ENCODE assay signal across 8 mouse cellular contexts in genomic region chr7:19344938-19345471, GRCm38 (mm10). TPM values are rescaled to one million over a fixed set of nuclear protein-coding genes. Genes with fewer than 3 reads are reported as not detected.
A peak's percentile ranks its signal among the peaks of the same experiment; 100 is the strongest.
DNase-seq lines count a peak whose midpoint lies in the region; ATAC-seq lines count a peak whose summit lies in the region.

No protein-coding gene starts in this region.

- peaks cover 24% of the 10 kb centered on the region for H3K36me3 ChIP-seq in hindbrain, embryonic 13.5 days

- ATAC-seq in hindbrain, embryonic 13.5 days (ENCODE audit: low FRiP score): peak; percentile 95

- H3K9me3 ChIP-seq in hindbrain, embryonic 13.5 days: no peaks in the 10 kb centered on the region

- 0% methylated on average over 31 of the region's 31 CpGs for WGBS in hindbrain, embryonic 13.5 days

- peaks cover 19% of the 10 kb centered on the region for H3K27me3 ChIP-seq in hindbrain, embryonic 13.5 days

- peak overlapping the region; percentile 81 for H3K4me2 ChIP-seq in hindbrain, embryonic 13.5 days

- H3K27ac ChIP-seq in hindbrain, embryonic 13.5 days: peak overlapping the region; percentile 91

- H3K4me1 ChIP-seq in hindbrain, embryonic 13.5 days (replicated peaks): peaks cover 42% of the 10 kb centered on the region

- H3K9ac ChIP-seq in hindbrain, embryonic 13.5 days: peak overlapping the region; percentile 75

- H3K4me3 ChIP-seq in hindbrain, embryonic 13.5 days: peak overlapping the region; percentile 67

- DNase-seq in Muller cell, postnatal 12 days (ENCODE audit: inconsistent ontology term): peak; percentile 99
- peak; percentile 98 for DNase-seq in cerebellum, adult 9-11 months
- DNase-seq in frontal cortex, postnatal 10 days (ENCODE audit: low spot score in 2 of 2): peak; percentile 92 to 93
- peak; percentile 84 to 88 for DNase-seq in layer of hippocampus, postnatal 25 days (ENCODE audit: extremely low spot score in 1 of 2, low spot score in 1 of 2)
- peak; percentile 97 for DNase-seq in lung, postnatal 25 days (ENCODE audit: low spot score)
- peak; percentile 97 for DNase-seq in retina, embryonic 14.5 days (ENCODE audit: low spot score)
- DNase-seq in thymus, postnatal 4 days: peak; percentile 99

RNA-seq across cellular contexts. Expression of gene Ercc1, which starts 0.4 kb away (rescaled TPM):
- 84.9 and 96.6 TPM in 2 replicates for polyA plus RNA-seq in hindbrain, embryonic 13.5 days (2015; fragmentation: Nextera tagmentation; extraction: Ambion mirVana)
- total RNA-seq in layer of hippocampus, postnatal 25 days (2021): 10 to 100 TPM; 37.8 to 39.1 TPM

RNA-seq across cellular contexts. Expression of gene Cd3eap, which starts 14.3 kb away (rescaled TPM):
- 20.9 and 22.1 TPM in 2 replicates for polyA plus RNA-seq in hindbrain, embryonic 13.5 days (2015; fragmentation: Nextera tagmentation; extraction: Ambion mirVana)
- total RNA-seq in layer of hippocampus, postnatal 25 days (2021): 10 to 100 TPM; 17.7 to 18.3 TPM

RNA-seq across cellular contexts. Expression of gene Ppp1r13l, which starts 14.5 kb away (rescaled TPM):
- 1.4 and 2.2 TPM in 2 replicates for polyA plus RNA-seq in hindbrain, embryonic 13.5 days (2015; fragmentation: Nextera tagmentation; extraction: Ambion mirVana)
- total RNA-seq in layer of hippocampus, postnatal 25 days (2021): 1 to 10 TPM; 4.5 to 4.8 TPM

RNA-seq across cellular contexts. Expression of gene Fosb, which starts 35.2 kb away (rescaled TPM):
- polyA plus RNA-seq in hindbrain, embryonic 13.5 days (2015; fragmentation: Nextera tagmentation; extraction: Ambion mirVana): 0.06 and 0.08 TPM in 2 replicates
- total RNA-seq in layer of hippocampus, postnatal 25 days (2021): 1 to 10 TPM; 5.2 to 9.8 TPM

RNA-seq across cellular contexts. Expression of gene Ercc2, which starts 36.8 kb away (rescaled TPM):
- polyA plus RNA-seq in hindbrain, embryonic 13.5 days (2015; fragmentation: Nextera tagmentation; extraction: Ambion mirVana): 20.9 and 28.4 TPM in 2 replicates
- 10 to 100 TPM; 34.5 to 34.9 TPM for total RNA-seq in layer of hippocampus, postnatal 25 days (2021)

Comparison
In these comparisons a context has a peak if more than half of its experiments do, and no peak if none do; other contexts are left out.
1. Peak in every context shown above with its lines: DNase-seq, ATAC-seq, H3K4me3 ChIP-seq and H3K27ac ChIP-seq.